Mouse (Mus musculus) forebrain, embryonic 12.5 days (tissue): ENCODE measurements around the gene Gabrr3. TPM values are rescaled to one million over a fixed set of nuclear protein-coding genes. Genes with fewer than 3 reads are reported as not detected.
"Not testable (repeated sequence)": the region's sequence is repeated elsewhere in the genome, so short reads cannot be mapped to it uniquely, and the experiment has no call there.

Experiments used
- ATAC-seq: fragments of 200-750 bp; cut with Nextera tagmentation; 2 replicates; pipeline ENCODE4 v1.8.0; 2017; ENCODE audit warnings: moderate TSS enrichment; ENCODE audit not compliant: low FRiP score
- H3K27ac ChIP-seq: fragments of 300-500 bp; sonication (generic); 2 replicates; pipeline ENCODE4 v1.5.1; 2016; ENCODE audit warnings: mild to moderate bottlenecking
- H3K27me3 ChIP-seq: fragments of 300-500 bp; sonication (generic); 2 replicates; pipeline ENCODE4 v1.6.1; 2016; ENCODE audit warnings: mild to moderate bottlenecking
- H3K36me3 ChIP-seq: fragments of 300-500 bp; sonication (generic); replicated peaks from 2 replicates; pipeline ENCODE4 v1.6.1; 2016; ENCODE audit warnings: mild to moderate bottlenecking
- H3K4me1 ChIP-seq: fragments of 300-500 bp; sonication (generic); 2 replicates; pipeline ENCODE4 v1.6.1; 2016
- H3K4me2 ChIP-seq: fragments of 300-500 bp; sonication (generic); 2 replicates; pipeline ENCODE4 v1.6.1; 2016; ENCODE audit warnings: mild to moderate bottlenecking, moderate library complexity
- H3K4me3 ChIP-seq: fragments of 300-500 bp; sonication (generic); replicated peaks from 2 replicates; pipeline ENCODE4 v1.5.1; 2016; ENCODE audit warnings: mild to moderate bottlenecking
- H3K9ac ChIP-seq: fragments of 300-500 bp; sonication (generic); 2 replicates; pipeline ENCODE4 v1.6.1; 2016; ENCODE audit warnings: mild to moderate bottlenecking
- H3K9me3 ChIP-seq: fragments of 300-500 bp; sonication (generic); 2 replicates; pipeline ENCODE4 v1.6.1; 2016
- WGBS: fragments of 180-500 bp; shearing (Covaris S2); methylation state at CpG from one replicate; pipeline ENCODE4 v1.1.7; 2016; 5-methylcytosine and 5-hydroxymethylcytosine counted together
- polyA plus RNA-seq: library from polyadenylated mRNA; unstranded; fragments of >200 nt; fragmentation: Nextera tagmentation; extraction: Ambion mirVana; gene quantifications from 2 replicates; pipeline ENCODE4 v1.2.1, GENCODE M21; 2016

Gabrr3 gene
- polyA plus RNA-seq, 1 experiment from 2014 or later = not detected

GRCm38 (mm10) chr16:59427960-59428359, 20.8 kb downstream of the Gabrr3 start:
- Histone ChIP-seq H3K4me3 (no peak overlapping the region), H3K4me2 (no peak overlapping the region), H3K27ac (no peak overlapping the region), H3K27me3 (no peaks in the 10 kb centered on the region), H3K9ac (no peak overlapping the region), H3K9me3 (no peaks in the 10 kb centered on the region), H3K36me3 (no peaks in the 10 kb centered on the region), H3K4me1 (no peaks in the 10 kb centered on the region)
- 66% methylated on average over 7 of the region's 7 CpGs for WGBS
- ATAC-seq = no peak

GRCm38 (mm10) chr16:59433181-59433580, 26.0 kb downstream of the Gabrr3 start:
- Histone ChIP-seq H3K9ac (no peak overlapping the region), H3K4me3 (no peak overlapping the region), H3K27me3 (no peaks in the 10 kb centered on the region), H3K4me1 (no peaks in the 10 kb centered on the region), H3K9me3 (no peaks in the 10 kb centered on the region), H3K27ac (no peak overlapping the region), H3K36me3 (no peaks in the 10 kb centered on the region), H3K4me2 (no peak overlapping the region)
- ATAC-seq = no peak
- 81% methylated on average over 11 of the region's 11 CpGs for WGBS

- ATAC-seq = no peak
- 92% methylated on average over 7 of the region's 7 CpGs for WGBS
- H3K27me3 ChIP-seq = no peaks in the 10 kb centered on the region
Observed at GRCm38 (mm10) chr16:59444880-59445559, 37.9 kb downstream of the Gabrr3 start.

GRCm38 (mm10) chr16:59448181-59448580, 41.0 kb downstream of the Gabrr3 start:
- H3K4me1 ChIP-seq = no peaks in the 10 kb centered on the region
- no peak overlapping the region for H3K4me3 ChIP-seq
- no peaks in the 10 kb centered on the region for H3K27me3 ChIP-seq
- WGBS = 90% methylated on average over 1 of the region's 1 CpGs
- no peaks in the 10 kb centered on the region for H3K9me3 ChIP-seq
- ATAC-seq = no peak
- H3K27ac ChIP-seq = no peak overlapping the region
- no peaks in the 10 kb centered on the region for H3K36me3 ChIP-seq
- no peak overlapping the region for H3K9ac ChIP-seq
- H3K4me2 ChIP-seq = no peak overlapping the region

More at GRCm38 (mm10) chr16:59444880-59445559, 37.9 kb downstream of the Gabrr3 start:
- no peaks in the 10 kb centered on the region for H3K36me3 ChIP-seq
- H3K27ac ChIP-seq = no peak overlapping the region
- no peaks in the 10 kb centered on the region for H3K4me1 ChIP-seq
- no peak overlapping the region for H3K4me2 ChIP-seq
- no peaks in the 10 kb centered on the region for H3K9me3 ChIP-seq
- H3K4me3 ChIP-seq = no peak overlapping the region
- no peak overlapping the region for H3K9ac ChIP-seq

- H3K36me3 ChIP-seq = no peaks in the 10 kb centered on the region
- H3K27ac ChIP-seq = no peak overlapping the region
- H3K27me3 ChIP-seq = no peaks in the 10 kb centered on the region
- no peaks in the 10 kb centered on the region for H3K4me1 ChIP-seq
- H3K4me3 ChIP-seq = no peak overlapping the region
- no peaks in the 10 kb centered on the region for H3K9me3 ChIP-seq
- ATAC-seq = no peak
- H3K4me2 ChIP-seq = no peak overlapping the region
- no peak overlapping the region for H3K9ac ChIP-seq
Observed at GRCm38 (mm10) chr16:59449092-59449491, 42.0 kb downstream of the Gabrr3 start.

GRCm38 (mm10) chr16:59451813-59452212, 44.7 kb downstream of the Gabrr3 start:
- WGBS = 90% methylated on average over 5 of the region's 5 CpGs
- no peak overlapping the region for H3K4me2 ChIP-seq

GRCm38 (mm10) chr16:59459259-59459861, 52.2 kb downstream of the Gabrr3 start:
- not testable (repeated sequence) for H3K27me3 ChIP-seq, H3K9ac ChIP-seq, H3K4me2 ChIP-seq, ATAC-seq, H3K9me3 ChIP-seq, H3K4me1 ChIP-seq, H3K4me3 ChIP-seq, H3K27ac ChIP-seq, H3K36me3 ChIP-seq
- WGBS = 87% methylated on average over 5 of the region's 5 CpGs

More at GRCm38 (mm10) chr16:59451813-59452212, 44.7 kb downstream of the Gabrr3 start:
- no peaks in the 10 kb centered on the region for H3K9me3 ChIP-seq
- H3K4me3 ChIP-seq = no peak overlapping the region
- no peak for ATAC-seq
- H3K36me3 ChIP-seq = no peaks in the 10 kb centered on the region
- no peaks in the 10 kb centered on the region for H3K27me3 ChIP-seq
- H3K27ac ChIP-seq = no peak overlapping the region
- H3K9ac ChIP-seq = no peak overlapping the region
- H3K4me1 ChIP-seq = no peaks in the 10 kb centered on the region

GRCm38 (mm10) chr16:59463567-59463966, 56.4 kb downstream of the Gabrr3 start:
- H3K4me2 ChIP-seq = no peak overlapping the region
- H3K27ac ChIP-seq = no peak overlapping the region
- 79% methylated on average over 4 of the region's 4 CpGs for WGBS
- H3K9ac ChIP-seq = no peak overlapping the region
- no peaks in the 10 kb centered on the region for H3K36me3 ChIP-seq
- H3K27me3 ChIP-seq = no peaks in the 10 kb centered on the region
- ATAC-seq = no peak
- H3K4me1 ChIP-seq = no peaks in the 10 kb centered on the region
- no peaks in the 10 kb centered on the region for H3K9me3 ChIP-seq
- no peak overlapping the region for H3K4me3 ChIP-seq

- H3K4me2 ChIP-seq = no peak overlapping the region
- H3K9me3 ChIP-seq = no peaks in the 10 kb centered on the region
- no peaks in the 10 kb centered on the region for H3K4me1 ChIP-seq
- no peaks in the 10 kb centered on the region for H3K27me3 ChIP-seq
- H3K9ac ChIP-seq = no peak overlapping the region
- no peak for ATAC-seq
- H3K36me3 ChIP-seq = no peaks in the 10 kb centered on the region
- no peak overlapping the region for H3K4me3 ChIP-seq
- H3K27ac ChIP-seq = no peak overlapping the region
- WGBS = 91% methylated on average over 6 of the region's 6 CpGs
Observed at GRCm38 (mm10) chr16:59463973-59464372, 56.8 kb downstream of the Gabrr3 start.

GRCm38 (mm10) chr16:59469846-59470245, 62.7 kb downstream of the Gabrr3 start:
- no peak overlapping the region for H3K4me3 ChIP-seq
- 78% methylated on average over 1 of the region's 1 CpGs for WGBS
- ATAC-seq = no peak
- H3K9me3 ChIP-seq = no peaks in the 10 kb centered on the region
- H3K27me3 ChIP-seq = no peaks in the 10 kb centered on the region
- no peak overlapping the region for H3K27ac ChIP-seq
- H3K4me1 ChIP-seq = peaks cover 3% of the 10 kb centered on the region; the same call in 1 of the 2 replicates
- no peak overlapping the region for H3K9ac ChIP-seq
- no peak overlapping the region for H3K4me2 ChIP-seq
- H3K36me3 ChIP-seq = no peaks in the 10 kb centered on the region

GRCm38 (mm10) chr16:59471637-59472278, 64.6 kb downstream of the Gabrr3 start, which contains the start of gene Riox2:
Riox2 (plus strand) TSS chr16:59471775.
- H3K36me3 ChIP-seq = no peaks in the 10 kb centered on the region; the same call in 1 of the 2 replicates
- peak within 1 kb of the TSS; percentile 65 for H3K4me3 ChIP-seq
- peaks cover 3% of the 10 kb centered on the region; the same call in 1 of the 2 replicates for H3K4me1 ChIP-seq
- H3K9ac ChIP-seq = peak within 1 kb of the TSS; percentile 59
- peak; percentile 98 for ATAC-seq
- no peaks in the 10 kb centered on the region for H3K9me3 ChIP-seq
- 1% methylated on average over 55 of the region's 56 CpGs for WGBS
- H3K4me2 ChIP-seq = peak within 1 kb of the TSS; percentile 76
- no peak within 1 kb of the TSS for H3K27ac ChIP-seq
- no peaks in the 10 kb centered on the region for H3K27me3 ChIP-seq

GRCm38 (mm10) chr16:59472546-59472945, 65.4 kb downstream of the Gabrr3 start:
- WGBS = 55% methylated on average over 6 of the region's 6 CpGs
- Histone ChIP-seq H3K9me3 (no peaks in the 10 kb centered on the region), H3K27me3 (no peaks in the 10 kb centered on the region), H3K36me3 (no peaks in the 10 kb centered on the region; the same call in 1 of the 2 replicates), H3K27ac (no peak overlapping the region), H3K4me3 (peak overlapping the region; percentile 65), H3K9ac (peak overlapping the region; percentile 59), H3K4me1 (peaks cover 3% of the 10 kb centered on the region; the same call in 1 of the 2 replicates), H3K4me2 (peak overlapping the region; percentile 76)
- ATAC-seq = no peak
